Comparison of ENCODE assay signal across 9 mouse cellular contexts in the genomic region with DNA sequence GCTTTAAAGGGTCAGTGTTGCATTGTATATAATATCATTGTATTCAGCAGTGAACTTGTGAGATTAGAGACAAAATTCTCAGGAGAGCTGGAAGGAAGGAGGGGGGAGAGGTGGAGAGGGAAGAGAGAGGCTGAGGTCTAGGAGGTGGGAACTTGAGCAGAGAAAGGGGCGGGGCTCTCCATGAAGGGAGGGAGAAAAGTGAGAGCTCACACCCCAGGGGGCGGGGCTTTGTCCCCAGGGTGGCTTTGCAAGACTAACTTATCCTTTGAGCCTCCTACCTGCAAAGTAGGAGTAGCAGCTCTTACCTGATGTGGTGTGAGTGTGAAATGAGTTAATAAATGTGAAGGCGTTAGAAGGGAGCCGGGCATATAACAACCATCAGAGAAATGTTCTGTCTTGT. TPM values are rescaled to one million over a fixed set of nuclear protein-coding genes. Genes with fewer than 3 reads are reported as not detected.
DNase-seq lines count a peak whose midpoint lies in the region; ATAC-seq and TF ChIP-seq lines count a peak whose summit lies in the region.
"Had no signal": no experiment of that assay in that cellular context is flagged by ENCODE, and none has a peak within 500 bp of the region (broad histone marks: within the 10 kb centered on the region; RNA-seq: fewer than 3 reads in every experiment).

No protein-coding gene starts in this region.

- no peaks in the 10 kb centered on the region for H3K27me3 ChIP-seq in limb, embryonic 14.5 days (ENCODE audit: control insufficient read depth, insufficient read depth, low read length)
- H3K27me3 ChIP-seq in limb, embryonic 10.5 days (ENCODE audit: low read depth, poor library complexity, severe bottlenecking): peaks cover 6% of the 10 kb centered on the region; the same call in 1 of the 2 replicates
- H3K27me3 ChIP-seq in stomach, embryonic 14.5 days (ENCODE audit: control insufficient read depth, insufficient read depth, low read length): no peaks in the 10 kb centered on the region
- H3K27me3 ChIP-seq: heart, embryonic 15.5 days had no signal

- no peak overlapping the region for H3K27ac ChIP-seq in limb, embryonic 14.5 days (replicated peaks; ENCODE audit: low read depth, low read length)
- H3K27ac ChIP-seq in limb, embryonic 10.5 days: no peak overlapping the region
- H3K27ac ChIP-seq in stomach, embryonic 14.5 days (ENCODE audit: low read length): no peak overlapping the region
- H3K27ac ChIP-seq: heart, embryonic 15.5 days had no signal

- no peak overlapping the region for H3K4me2 ChIP-seq in limb, embryonic 14.5 days (replicated peaks; ENCODE audit: low read depth, low read length, severe bottlenecking)
- no peak overlapping the region for H3K4me2 ChIP-seq in stomach, embryonic 14.5 days (replicated peaks; ENCODE audit: low read depth, low read length)
- H3K4me2 ChIP-seq: heart, embryonic 15.5 days had no signal

- peak; percentile 53 for DNase-seq in limb, embryonic 14.5 days (ENCODE audit: low spot score)
- DNase-seq in limb, embryonic 10.5 days (ENCODE audit: low spot score): no peak
- DNase-seq in kidney, postnatal 36 days: peak; percentile 89 to 93
- no peak for DNase-seq in cerebellum, adult 8-10 months
- DNase-seq in cerebellum, postnatal 14 days: no peak

- 20% methylated on average over 4 of the region's 4 CpGs for WGBS in limb, embryonic 14.5 days
- 22% methylated on average over 4 of the region's 4 CpGs for WGBS in limb, embryonic 10.5 days
- WGBS in stomach, embryonic 14.5 days: 16% methylated on average over 4 of the region's 4 CpGs

- peaks cover 16% of the 10 kb centered on the region; the same call in 1 of the 2 replicates for H3K4me1 ChIP-seq in limb, embryonic 14.5 days (ENCODE audit: control insufficient read depth, insufficient read depth, low read length)
- H3K4me1 ChIP-seq in limb, embryonic 10.5 days: peaks cover 20% of the 10 kb centered on the region
- H3K4me1 ChIP-seq in stomach, embryonic 14.5 days (ENCODE audit: control insufficient read depth, insufficient read depth, low read length): peaks cover 14% of the 10 kb centered on the region; the same call in 1 of the 2 replicates

- H3K36me3 ChIP-seq in limb, embryonic 14.5 days (ENCODE audit: control insufficient read depth, insufficient read depth, low read length): no peaks in the 10 kb centered on the region
- H3K36me3 ChIP-seq in limb, embryonic 10.5 days: no peaks in the 10 kb centered on the region
- no peaks in the 10 kb centered on the region for H3K36me3 ChIP-seq in stomach, embryonic 14.5 days (ENCODE audit: control insufficient read depth, insufficient read depth, low read length)
- H3K36me3 ChIP-seq: heart, embryonic 15.5 days had no signal

- no peak for ATAC-seq in limb, embryonic 14.5 days (ENCODE audit: low FRiP score, low read depth)
- peak; percentile 73 for ATAC-seq in common myeloid progenitor, adult 5-6 weeks (replicated peaks; ENCODE audit: low read depth, poor library complexity, severe bottlenecking)
- ATAC-seq in stomach, embryonic 14.5 days (ENCODE audit: insufficient number of reproducible peaks, insufficient read depth, low FRiP score, low read depth): peak; percentile 66; the same call in 1 of the 2 replicates
- no peak for ATAC-seq in activated CD4-positive, CD25-positive, alpha-beta regulatory T cell, adult 4 months

- no peak overlapping the region for H3K9ac ChIP-seq in limb, embryonic 14.5 days (ENCODE audit: low read depth, low read length, severe bottlenecking)
- no peak overlapping the region for H3K9ac ChIP-seq in stomach, embryonic 14.5 days (replicated peaks; ENCODE audit: low read depth, low read length)
- H3K9ac ChIP-seq: heart, embryonic 15.5 days had no signal

- no peak for TF ChIP-seq POLR2A in limb, embryonic 14.5 days (IDR thresholded peaks at IDR 0.05; ENCODE audit: borderline replicate concordance, extremely low read depth, insufficient read depth, insufficient read length)

- no peaks in the 10 kb centered on the region for H3K9me3 ChIP-seq in limb, embryonic 14.5 days (ENCODE audit: control insufficient read depth, low read length)
- no peaks in the 10 kb centered on the region for H3K9me3 ChIP-seq in limb, embryonic 10.5 days (replicated peaks)
- H3K9me3 ChIP-seq in stomach, embryonic 14.5 days (ENCODE audit: control insufficient read depth, low read depth, low read length): no peaks in the 10 kb centered on the region
- H3K9me3 ChIP-seq: heart, embryonic 15.5 days had no signal

- no peak overlapping the region for H3K4me3 ChIP-seq in limb, embryonic 14.5 days (replicated peaks; ENCODE audit: low read length)
- no peak overlapping the region for H3K4me3 ChIP-seq in limb, embryonic 10.5 days
- no peak overlapping the region for H3K4me3 ChIP-seq in stomach, embryonic 14.5 days (ENCODE audit: low read depth, low read length)
- H3K4me3 ChIP-seq: heart, embryonic 15.5 days had no signal

RNA-seq across cellular contexts. Expression of a gene that starts 15.3 kb away (rescaled TPM):
- 23.7 and 27.5 TPM in 2 replicates for polyA plus RNA-seq in limb, embryonic 14.5 days (2012; rRNA removed)
- polyA plus RNA-seq in limb, embryonic 14.5 days (2014; fragmentation: Nextera tagmentation; extraction: Ambion mirVana): 31.4 and 36.4 TPM in 2 replicates
- 36.6 and 40.8 TPM in 2 replicates for polyA plus RNA-seq in limb, embryonic 10.5 days (2016; fragmentation: Nextera tagmentation; extraction: Ambion mirVana)
- 3.5 and 6.6 TPM in 2 replicates for total RNA-seq in common myeloid progenitor, adult 5-6 weeks (2017)
- 30.6 and 34.3 TPM in 2 replicates for polyA plus RNA-seq in stomach, embryonic 14.5 days (2014; fragmentation: Nextera tagmentation; extraction: Ambion mirVana)
- polyA plus RNA-seq in activated CD4-positive, CD25-positive, alpha-beta regulatory T cell, adult 4 months (2017; shearing (Covaris generic)): 10 to 100 TPM; 23.6 to 28.3 TPM

RNA-seq across cellular contexts. Expression of a gene that starts 30.7 kb away (rescaled TPM):
- 17.0 and 23.7 TPM in 2 replicates for polyA plus RNA-seq in limb, embryonic 14.5 days (2012; rRNA removed)
- 18.7 and 18.9 TPM in 2 replicates for polyA plus RNA-seq in limb, embryonic 14.5 days (2014; fragmentation: Nextera tagmentation; extraction: Ambion mirVana)
- 23.0 and 24.7 TPM in 2 replicates for polyA plus RNA-seq in limb, embryonic 10.5 days (2016; fragmentation: Nextera tagmentation; extraction: Ambion mirVana)
- total RNA-seq in common myeloid progenitor, adult 5-6 weeks (2017): 0.46 TPM in 1 of 2 replicates, not detected in the other
- 30.0 and 30.3 TPM in 2 replicates for polyA plus RNA-seq in stomach, embryonic 14.5 days (2014; fragmentation: Nextera tagmentation; extraction: Ambion mirVana)
- under 1 TPM; 0.22 to 0.51 TPM for polyA plus RNA-seq in activated CD4-positive, CD25-positive, alpha-beta regulatory T cell, adult 4 months (2017; shearing (Covaris generic))

RNA-seq across cellular contexts. Expression of a gene that starts 33.3 kb away (rescaled TPM):
- 29.5 and 32.7 TPM in 2 replicates for polyA plus RNA-seq in limb, embryonic 14.5 days (2012; rRNA removed)
- 22.3 and 27.3 TPM in 2 replicates for polyA plus RNA-seq in limb, embryonic 14.5 days (2014; fragmentation: Nextera tagmentation; extraction: Ambion mirVana)
- 45.2 and 51.6 TPM in 2 replicates for polyA plus RNA-seq in limb, embryonic 10.5 days (2016; fragmentation: Nextera tagmentation; extraction: Ambion mirVana)
- 35.5 and 37.6 TPM in 2 replicates for total RNA-seq in common myeloid progenitor, adult 5-6 weeks (2017)
- 15.0 and 23.5 TPM in 2 replicates for polyA plus RNA-seq in stomach, embryonic 14.5 days (2014; fragmentation: Nextera tagmentation; extraction: Ambion mirVana)
- 10 to 100 TPM in 1 of 2 experiments, 1 to 10 TPM in 1; 9.4 to 17.9 TPM for polyA plus RNA-seq in activated CD4-positive, CD25-positive, alpha-beta regulatory T cell, adult 4 months (2017; shearing (Covaris generic))

RNA-seq across cellular contexts. Expression of a gene that starts 33.5 kb away (rescaled TPM):
- 127 and 131 TPM in 2 replicates for polyA plus RNA-seq in limb, embryonic 14.5 days (2012; rRNA removed)
- 161 and 171 TPM in 2 replicates for polyA plus RNA-seq in limb, embryonic 14.5 days (2014; fragmentation: Nextera tagmentation; extraction: Ambion mirVana)
- polyA plus RNA-seq in limb, embryonic 10.5 days (2016; fragmentation: Nextera tagmentation; extraction: Ambion mirVana): 140 and 151 TPM in 2 replicates
- 181 and 216 TPM in 2 replicates for total RNA-seq in common myeloid progenitor, adult 5-6 weeks (2017)
- polyA plus RNA-seq in stomach, embryonic 14.5 days (2014; fragmentation: Nextera tagmentation; extraction: Ambion mirVana): 158 and 177 TPM in 2 replicates
- polyA plus RNA-seq in activated CD4-positive, CD25-positive, alpha-beta regulatory T cell, adult 4 months (2017; shearing (Covaris generic)): 100 to 1,000 TPM; 146 TPM

RNA-seq across cellular contexts. Expression of a gene that starts 59.5 kb away (rescaled TPM):
- polyA plus RNA-seq in limb, embryonic 14.5 days (2012; rRNA removed): 425 and 497 TPM in 2 replicates
- 97.8 and 113 TPM in 2 replicates for polyA plus RNA-seq in limb, embryonic 14.5 days (2014; fragmentation: Nextera tagmentation; extraction: Ambion mirVana)
- polyA plus RNA-seq in limb, embryonic 10.5 days (2016; fragmentation: Nextera tagmentation; extraction: Ambion mirVana): 35.1 and 70.5 TPM in 2 replicates
- 64.5 and 68.0 TPM in 2 replicates for total RNA-seq in common myeloid progenitor, adult 5-6 weeks (2017)
- polyA plus RNA-seq in stomach, embryonic 14.5 days (2014; fragmentation: Nextera tagmentation; extraction: Ambion mirVana): 85.3 and 87.4 TPM in 2 replicates
- polyA plus RNA-seq in activated CD4-positive, CD25-positive, alpha-beta regulatory T cell, adult 4 months (2017; shearing (Covaris generic)): 10 to 100 TPM; 58.7 to 62.7 TPM

Comparison
In these comparisons a context has a peak if more than half of its experiments do, and no peak if none do; other contexts are left out.
1. DNase-seq: peak in limb, embryonic 14.5 days (single experiment) and kidney, postnatal 36 days (2 of 2); none in limb, embryonic 10.5 days (single experiment), cerebellum, adult 8-10 months (single experiment) and cerebellum, postnatal 14 days (0 of 2).
2. ATAC-seq: peak in common myeloid progenitor, adult 5-6 weeks (single experiment) and stomach, embryonic 14.5 days (single experiment); none in limb, embryonic 14.5 days (single experiment) and activated CD4-positive, CD25-positive, alpha-beta regulatory T cell, adult 4 months (single experiment).
3. RNA of a gene that starts 30.7 kb away (polyA plus RNA-seq): 30.0 to 30.3 TPM in stomach, embryonic 14.5 days, 23.0 to 24.7 TPM in limb, embryonic 10.5 days and 17.0 to 23.7 TPM in limb, embryonic 14.5 days; 0.22 to 0.51 TPM in activated CD4-positive, CD25-positive, alpha-beta regulatory T cell, adult 4 months; every median in the first group is over 10 times any median in the second.